Mouse (Mus musculus) CD4-positive naive resting alpha-beta T cell, adult 57 days (primary cell): ENCODE data around the gene Wfdc10. TPM values are rescaled to one million over a fixed set of nuclear protein-coding genes. Genes with fewer than 3 reads are reported as not detected.

Experiments
- total RNA-seq: library from RNA; stranded (reverse); gene quantifications from one replicate; pipeline ENCODE4 v1.2.4, GENCODE M21; 2023

Wfdc10 gene
- total RNA-seq = not detected

DNA sequence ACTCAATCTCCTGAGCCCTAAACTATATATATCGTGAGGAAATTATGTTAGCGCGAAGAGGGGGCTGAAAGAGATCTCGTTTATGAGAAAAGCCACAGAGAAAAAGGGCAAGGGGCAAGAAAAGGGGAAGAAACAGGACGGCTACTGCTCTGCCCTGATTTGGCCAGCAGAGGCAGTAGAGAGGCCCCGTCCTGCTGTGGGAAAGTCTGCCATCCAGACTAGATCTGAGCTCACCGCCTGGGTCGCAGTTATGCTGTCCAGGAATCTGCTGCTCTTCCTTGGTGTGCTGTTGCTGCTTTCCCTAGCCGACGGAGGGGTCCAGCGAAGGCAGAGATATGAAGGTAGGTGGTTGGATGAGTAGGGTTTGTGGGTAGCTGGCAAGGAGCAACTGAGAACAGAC lies at the start of gene Wfdc10:
Wfdc10 (plus strand) TSS at position 189 of the 400 bp plus-strand sequence.

DNA sequence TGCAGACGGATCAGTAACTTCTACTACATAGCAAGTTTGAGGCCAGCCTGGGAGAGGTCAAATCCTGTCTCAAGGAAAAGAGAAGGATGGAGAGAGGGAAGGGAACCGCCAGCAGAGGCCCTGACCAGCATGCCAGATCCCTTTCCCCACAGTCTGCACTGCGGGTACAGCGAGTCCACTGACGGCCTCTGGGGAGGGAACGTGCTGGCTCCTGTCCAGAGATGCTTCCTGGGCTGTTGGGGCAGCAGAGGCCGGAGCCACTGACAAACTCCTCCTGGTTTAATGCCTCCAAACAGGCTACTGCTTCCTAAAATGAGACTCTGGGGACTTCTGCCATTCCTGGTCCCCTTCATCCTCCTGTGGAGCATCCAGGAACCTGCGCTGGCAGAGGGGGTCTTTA lies 42.4 kb upstream of the Wfdc10 start, which contains the start of the genes Wfdc6b and Wfdc8:
Wfdc6b (plus strand) TSS at position 52 of the 400 bp plus-strand sequence.
Wfdc8 (minus strand) TSS at position 156 of the 400 bp plus-strand sequence.

DNA sequence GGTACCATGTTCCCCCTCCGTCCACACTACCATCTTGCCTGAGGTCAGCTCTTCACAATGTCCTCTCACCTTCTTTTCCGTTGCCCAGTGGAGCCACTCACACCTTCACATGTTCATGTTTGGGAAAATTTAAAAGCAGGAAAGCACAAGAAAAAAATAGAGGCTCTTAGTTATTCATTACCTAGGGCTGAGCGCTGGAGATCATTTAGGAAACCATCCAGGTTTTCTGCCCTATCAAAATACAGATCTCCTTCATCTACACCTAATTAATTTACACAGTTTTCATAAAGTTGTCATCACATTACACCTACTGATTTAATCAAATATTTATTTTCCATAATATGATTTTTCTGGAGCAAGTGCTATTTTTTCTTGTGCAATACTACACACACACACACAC lies 17.1 kb upstream of the Wfdc10 start, which contains the start of gene Wfdc16:
Wfdc16 (minus strand) TSS at position 101 of the 400 bp plus-strand sequence.

DNA sequence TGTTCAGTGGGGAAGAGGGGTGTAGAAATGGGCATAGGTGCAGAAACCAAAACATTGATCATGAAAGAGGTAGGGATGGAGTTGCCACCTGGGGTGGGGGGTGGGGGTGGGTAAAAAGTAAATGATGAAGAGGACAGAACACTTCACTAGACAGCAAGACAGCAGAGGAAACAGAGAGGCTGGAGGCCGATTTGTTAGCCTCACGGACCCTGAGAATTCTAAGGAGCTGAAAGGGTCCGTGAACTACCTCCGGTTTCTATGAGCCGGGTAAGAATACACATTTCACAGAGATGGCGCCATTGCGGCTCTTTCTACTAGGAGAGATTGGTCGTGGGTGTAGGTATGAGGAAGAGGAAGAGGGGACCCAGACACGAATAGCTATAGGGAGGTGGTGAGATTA lies 637 bp downstream of the Wfdc10 start, which contains the start of gene Wfdc9:
Wfdc9 (minus strand) TSS at position 101 of the 400 bp plus-strand sequence.

DNA sequence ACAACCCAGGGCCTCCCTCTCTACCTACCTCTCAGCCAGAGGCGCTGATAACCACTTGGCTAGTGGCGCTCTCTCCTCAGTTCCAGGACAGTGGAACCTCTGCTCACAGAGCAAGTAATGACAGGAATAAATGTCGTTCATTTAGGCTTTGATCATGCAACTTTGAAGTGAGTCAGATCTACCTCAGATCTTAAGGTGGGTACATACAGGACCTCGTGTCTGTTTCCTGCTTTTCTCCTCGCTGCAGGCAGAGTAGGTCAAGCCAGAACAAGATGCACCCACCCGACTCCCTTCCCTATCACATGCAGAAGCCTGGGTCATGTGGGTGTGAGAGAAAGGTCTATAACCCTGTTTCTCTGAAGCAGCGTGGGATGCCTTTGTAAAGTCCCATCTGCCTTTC lies 18.1 kb downstream of the Wfdc10 start, which contains the start of gene Wfdc11:
Wfdc11 (minus strand) TSS at position 101 of the 400 bp plus-strand sequence.

DNA sequence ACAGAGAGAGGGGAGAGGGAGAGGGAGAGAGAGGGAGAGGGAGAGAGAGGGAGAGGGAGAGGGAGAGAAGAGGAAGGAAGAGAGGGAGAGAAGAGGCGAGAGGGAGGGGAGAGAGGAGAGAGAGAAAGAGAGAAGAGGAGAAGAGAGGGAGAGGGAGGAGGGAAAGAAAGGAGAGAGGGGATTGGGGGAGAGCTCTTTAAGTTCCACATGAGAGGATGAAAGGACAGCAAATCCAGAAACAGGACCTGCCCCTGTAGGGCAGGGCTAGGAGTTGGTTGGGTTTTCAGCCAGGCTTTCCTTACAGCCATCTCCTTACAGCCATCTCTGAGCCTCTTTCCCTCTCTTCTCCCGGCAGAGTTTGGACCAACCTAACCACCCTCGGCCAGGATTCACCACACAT lies 29.0 kb downstream of the Wfdc10 start, which contains the start of gene Wfdc13:
Wfdc13 (plus strand) TSS at position 301 of the 400 bp plus-strand sequence.

DNA sequence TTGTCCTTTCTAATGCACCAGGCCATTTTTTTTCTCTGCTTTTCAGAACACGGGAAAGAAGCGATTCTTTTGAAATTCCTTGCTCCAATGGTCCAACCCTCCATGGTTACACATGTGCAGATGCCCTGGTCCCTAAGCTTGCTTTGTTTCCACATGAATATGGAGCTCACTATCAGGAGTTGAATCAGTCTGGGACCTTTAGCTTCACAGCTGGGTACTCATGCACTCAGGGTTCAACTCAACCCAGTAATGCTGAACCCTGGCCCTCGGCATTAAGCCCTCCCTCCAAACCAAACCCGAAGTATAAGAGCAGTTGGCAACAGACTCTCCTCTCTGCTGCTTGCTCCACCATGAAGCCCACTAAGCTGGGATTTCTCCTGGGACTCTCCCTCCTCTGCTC lies 42.4 kb downstream of the Wfdc10 start, which contains the start of gene Spint4:
Spint4 (plus strand) TSS at position 301 of the 400 bp plus-strand sequence.

Other genes with a start within 250 kb of the Wfdc10 start
- 7.3 TPM for gene Sdc4, start 212.2 kb upstream of the Wfdc10 start, total RNA-seq
- 49.4 TPM for gene Sys1, start 199.1 kb upstream of the Wfdc10 start, total RNA-seq
- gene Gm20458, start 195.1 kb upstream of the Wfdc10 start, total RNA-seq = 4.0 TPM
- not detected for gene Trp53tg5, start 182.3 kb upstream of the Wfdc10 start, total RNA-seq
- 3.6 TPM for gene Dbndd2, start 169.9 kb upstream of the Wfdc10 start, total RNA-seq
- gene Pigt, start 158.5 kb upstream of the Wfdc10 start, total RNA-seq = 61.4 TPM
- gene Wfdc2, start 93.6 kb upstream of the Wfdc10 start, total RNA-seq = 1.9 TPM
- not detected for gene Spint3, start 82.6 kb upstream of the Wfdc10 start, total RNA-seq
- not detected for gene Wfdc6a, start 70.6 kb upstream of the Wfdc10 start, total RNA-seq
- not detected for gene Eppin, start 62.5 kb upstream of the Wfdc10 start, total RNA-seq
- gene Wfdc6b, start 42.5 kb upstream of the Wfdc10 start, total RNA-seq = not detected
- gene Wfdc8, start 42.4 kb upstream of the Wfdc10 start, total RNA-seq = not detected
- gene Wfdc16, start 17.2 kb upstream of the Wfdc10 start, total RNA-seq = not detected
- gene Wfdc9, start 537 bp downstream of the Wfdc10 start, total RNA-seq = not detected
- gene Wfdc11, start 18.0 kb downstream of the Wfdc10 start, total RNA-seq = not detected
- not detected for gene Wfdc13, start 29.1 kb downstream of the Wfdc10 start, total RNA-seq
- not detected for gene Spint4, start 42.5 kb downstream of the Wfdc10 start, total RNA-seq
- gene Spint5, start 59.3 kb downstream of the Wfdc10 start, total RNA-seq = not detected
- 0.35 TPM for gene Wfdc3, start 89.9 kb downstream of the Wfdc10 start, total RNA-seq
- gene Dnttip1, start 89.9 kb downstream of the Wfdc10 start, total RNA-seq = 46.4 TPM
- 1.9 TPM for gene Ube2c, start 113.9 kb downstream of the Wfdc10 start, total RNA-seq
- not detected for gene Tnnc2, start 123.9 kb downstream of the Wfdc10 start, total RNA-seq
- gene Snx21, start 129.8 kb downstream of the Wfdc10 start, total RNA-seq = 0.65 TPM
- gene Acot8, start 148.8 kb downstream of the Wfdc10 start, total RNA-seq = 39.4 TPM
- 3.0 TPM for gene Zswim3, start 149.1 kb downstream of the Wfdc10 start, total RNA-seq
- gene Zswim1, start 166.6 kb downstream of the Wfdc10 start, total RNA-seq = 11.9 TPM
- not detected for gene Spata25, start 172.5 kb downstream of the Wfdc10 start, total RNA-seq
- gene Ctsa, start 176.8 kb downstream of the Wfdc10 start, total RNA-seq = 91.4 TPM
- 0.59 TPM for gene Neurl2, start 177.4 kb downstream of the Wfdc10 start, total RNA-seq
- gene Pltp, start 201.7 kb downstream of the Wfdc10 start, total RNA-seq = 0.86 TPM
- 115 TPM for gene Pcif1, start 223.3 kb downstream of the Wfdc10 start, total RNA-seq